Mouse (Mus musculus) neural tube, embryonic 12.5 days (tissue): ENCODE measurements around the gene Aurkb. TPM values are rescaled to one million over a fixed set of nuclear protein-coding genes. Genes with fewer than 3 reads are reported as not detected.

Experiments
- ATAC-seq: fragments of 200-750 bp; cut with Nextera tagmentation; 2 replicates; pipeline ENCODE4 v1.8.0; 2017; ENCODE audit warnings: low read depth, mild to moderate bottlenecking, moderate TSS enrichment, moderate library complexity; ENCODE audit not compliant: low FRiP score
- H3K27ac ChIP-seq: fragments of 300-500 bp; sonication (generic); 2 replicates; pipeline ENCODE4 v1.5.1; 2016
- H3K27me3 ChIP-seq: fragments of 300-500 bp; sonication (generic); replicated peaks from 2 replicates; pipeline ENCODE4 v1.6.1; 2016; ENCODE audit warnings: mild to moderate bottlenecking
- H3K36me3 ChIP-seq: fragments of 300-500 bp; sonication (generic); 2 replicates; pipeline ENCODE4 v1.6.1; 2016; ENCODE audit warnings: mild to moderate bottlenecking
- H3K4me1 ChIP-seq: fragments of 300-500 bp; sonication (generic); 2 replicates; pipeline ENCODE4 v1.6.1; 2016
- H3K4me2 ChIP-seq: fragments of 300-500 bp; sonication (generic); replicated peaks from 2 replicates; pipeline ENCODE4 v1.6.1; 2016; ENCODE audit warnings: mild to moderate bottlenecking
- H3K4me3 ChIP-seq: fragments of 300-500 bp; sonication (generic); 2 replicates; pipeline ENCODE4 v1.5.1; 2016
- H3K9ac ChIP-seq: fragments of 300-500 bp; sonication (generic); 2 replicates; pipeline ENCODE4 v1.6.1; 2016; ENCODE audit warnings: mild to moderate bottlenecking
- H3K9me3 ChIP-seq: fragments of 300-500 bp; sonication (generic); 2 replicates; pipeline ENCODE4 v1.6.1; 2016; ENCODE audit warnings: mild to moderate bottlenecking
- WGBS: fragments of 180-500 bp; shearing (Covaris S2); methylation state at CpG from one replicate; pipeline ENCODE4 v1.1.7; 2016; 5-methylcytosine and 5-hydroxymethylcytosine counted together
- polyA plus RNA-seq: library from polyadenylated mRNA; unstranded; fragments of >200 nt; fragmentation: Nextera tagmentation; extraction: Ambion mirVana; gene quantifications from 2 replicates; pipeline ENCODE4 v1.2.1, GENCODE M21; 2016

Gene Aurkb
- polyA plus RNA-seq, 1 experiment from 2014 or later, result 98.4 TPM

DNA sequence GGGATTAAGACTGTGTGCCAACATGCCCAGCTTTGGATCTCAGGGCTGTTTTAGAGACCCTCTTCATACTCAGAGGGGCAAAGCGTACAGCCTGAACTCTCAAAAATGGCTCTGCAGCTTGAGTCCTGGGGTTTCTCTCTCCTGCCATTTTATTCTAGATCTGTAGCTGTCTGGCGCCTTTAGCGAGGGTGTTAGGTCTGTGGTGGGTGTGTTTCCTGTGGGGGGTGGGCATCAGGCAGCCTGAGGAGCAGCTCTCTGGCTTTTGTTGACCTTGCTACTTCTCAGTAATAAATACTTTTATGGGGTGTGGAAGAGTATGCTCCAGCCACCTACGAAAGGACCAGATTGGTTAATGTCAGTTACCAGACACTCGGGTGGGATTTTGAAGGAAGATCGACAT lies 32.6 kb downstream of the Aurkb start:
- H3K27me3 ChIP-seq, result no peaks in the 10 kb centered on the region
- H3K36me3 ChIP-seq, result no peaks in the 10 kb centered on the region
- no peak for ATAC-seq
- no peaks in the 10 kb centered on the region for H3K9me3 ChIP-seq
- H3K4me3 ChIP-seq, result no peak overlapping the region
- no peak overlapping the region for H3K27ac ChIP-seq
- H3K4me1 ChIP-seq, result no peaks in the 10 kb centered on the region
- no peak overlapping the region for H3K9ac ChIP-seq
- no peak overlapping the region for H3K4me2 ChIP-seq
- 73% methylated on average over 6 of the region's 6 CpGs for WGBS

DNA sequence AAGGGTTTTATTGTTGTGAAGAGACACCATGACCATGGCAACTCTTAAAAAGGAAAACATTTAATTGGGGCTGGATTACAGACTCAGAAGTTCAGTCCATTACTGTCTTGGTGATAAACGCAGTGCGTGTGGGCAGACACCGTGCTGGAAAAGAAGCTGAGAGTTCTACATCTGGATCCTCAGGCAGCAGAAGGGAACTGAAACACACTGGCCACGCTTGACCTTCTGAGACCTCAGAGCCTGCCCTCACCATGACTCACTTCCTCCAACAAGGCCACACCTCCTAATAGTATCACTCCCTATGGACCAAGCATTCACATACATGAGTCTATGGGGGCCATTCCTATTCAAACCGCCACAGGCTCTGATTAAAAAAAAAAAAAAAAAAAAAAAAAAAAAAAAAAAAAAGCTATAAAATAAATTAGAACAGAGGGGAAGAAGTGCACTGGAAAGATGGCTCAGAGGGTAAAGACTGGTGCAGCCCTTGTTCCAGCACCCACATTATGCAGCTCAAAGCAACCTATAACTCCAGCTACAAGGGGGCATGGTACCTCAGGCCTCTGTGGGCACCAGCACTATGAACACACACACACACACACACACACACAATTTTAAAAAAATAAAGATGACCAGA lies 33.5 kb downstream of the Aurkb start:
- Histone ChIP-seq H3K9me3 (no peaks in the 10 kb centered on the region), H3K36me3 (no peaks in the 10 kb centered on the region), H3K27me3 (no peaks in the 10 kb centered on the region), H3K4me1 (no peaks in the 10 kb centered on the region), H3K27ac (no peak overlapping the region), H3K4me3 (no peak overlapping the region), H3K4me2 (no peak overlapping the region), H3K9ac (no peak overlapping the region)
- no peak for ATAC-seq
- 75% methylated on average over 5 of the region's 5 CpGs for WGBS

DNA sequence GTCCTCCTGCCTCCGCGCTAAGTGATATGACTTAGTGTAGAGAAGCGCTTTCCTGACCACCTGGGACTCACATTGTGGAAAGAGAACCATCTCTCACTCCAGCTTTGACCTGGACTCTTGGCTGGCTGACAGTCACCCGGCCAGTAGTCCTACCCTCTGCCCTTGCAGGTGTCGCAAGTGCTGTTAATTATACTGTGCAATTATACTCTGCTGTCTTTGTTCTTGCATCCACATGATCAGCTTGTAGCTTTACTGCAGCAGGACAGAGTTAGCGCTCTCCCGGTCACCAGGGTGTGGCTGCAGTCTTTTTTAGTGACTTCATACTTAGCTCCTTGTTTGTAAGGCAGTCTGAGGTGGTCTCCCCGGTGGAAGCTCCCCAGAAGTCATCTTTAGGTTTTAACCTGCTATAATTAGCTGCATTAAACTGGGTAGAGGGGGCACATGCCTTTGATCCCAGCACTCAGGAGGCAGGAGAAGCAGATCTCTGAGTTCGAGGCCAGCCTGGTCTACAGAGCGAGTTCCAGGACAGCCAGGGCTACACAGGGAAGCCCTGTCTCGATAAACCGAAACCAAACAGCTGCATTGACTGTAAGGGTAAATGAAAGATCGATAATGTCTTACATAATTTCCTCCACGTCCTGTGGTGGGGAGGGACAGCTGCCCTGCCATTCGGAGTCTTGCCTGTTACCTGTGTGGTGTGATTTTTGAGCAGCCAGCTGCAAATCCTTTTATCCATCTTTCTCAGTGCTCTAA lies 34.8 kb downstream of the Aurkb start:
- Histone ChIP-seq H3K36me3 (no peaks in the 10 kb centered on the region), H3K4me2 (no peak overlapping the region), H3K4me1 (no peaks in the 10 kb centered on the region), H3K27me3 (no peaks in the 10 kb centered on the region), H3K27ac (no peak overlapping the region), H3K9me3 (no peaks in the 10 kb centered on the region), H3K9ac (no peak overlapping the region), H3K4me3 (no peak overlapping the region)
- no peak for ATAC-seq
- 82% methylated on average over 15 of the region's 15 CpGs for WGBS

DNA sequence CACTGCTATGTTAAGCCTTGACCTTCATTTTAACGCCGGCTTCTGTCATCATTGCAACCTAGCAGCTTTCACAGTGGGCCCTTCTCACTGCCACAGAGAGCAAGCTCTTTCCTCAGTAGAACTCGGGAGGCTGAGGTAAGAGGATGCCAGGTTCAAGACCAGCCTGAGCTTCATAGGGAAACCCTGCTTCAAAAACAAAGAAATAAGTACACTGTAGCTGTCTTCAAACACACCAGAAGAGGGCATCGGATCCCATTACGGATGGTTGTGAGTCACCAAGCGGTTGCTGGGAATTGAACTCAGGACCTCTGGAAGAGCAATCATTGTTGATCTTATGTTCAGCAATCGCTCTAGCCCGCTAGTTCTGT lies 35.4 kb downstream of the Aurkb start:
- Histone ChIP-seq H3K27me3 (no peaks in the 10 kb centered on the region), H3K4me1 (no peaks in the 10 kb centered on the region), H3K4me2 (no peak overlapping the region), H3K9ac (no peak overlapping the region), H3K9me3 (no peaks in the 10 kb centered on the region), H3K27ac (no peak overlapping the region), H3K36me3 (no peaks in the 10 kb centered on the region), H3K4me3 (no peak overlapping the region)
- WGBS, result 90% methylated on average over 8 of the region's 8 CpGs
- no peak for ATAC-seq

DNA sequence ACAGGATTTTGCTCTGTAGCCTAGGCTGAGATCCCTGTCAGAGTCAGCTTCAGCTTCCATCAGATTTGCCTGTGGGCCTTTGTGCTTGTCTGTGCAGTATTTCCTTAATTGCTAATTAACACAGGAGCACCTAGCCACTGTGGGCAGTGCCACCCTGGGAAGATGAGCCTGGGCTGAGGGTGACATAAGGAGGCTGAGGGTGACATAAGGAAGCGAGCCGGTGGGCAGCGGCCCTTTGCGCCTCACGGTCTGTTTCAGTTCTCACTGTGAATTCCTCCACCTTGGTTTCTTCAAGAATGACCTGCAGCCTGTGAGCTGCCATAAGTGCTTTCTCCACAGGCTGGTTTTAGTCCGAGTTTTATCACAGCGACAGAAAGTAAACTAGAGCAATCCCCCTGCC lies 36.2 kb downstream of the Aurkb start:
- Histone ChIP-seq H3K27me3 (no peaks in the 10 kb centered on the region), H3K9ac (no peak overlapping the region), H3K9me3 (no peaks in the 10 kb centered on the region), H3K27ac (no peak overlapping the region), H3K4me1 (no peaks in the 10 kb centered on the region), H3K36me3 (no peaks in the 10 kb centered on the region), H3K4me3 (no peak overlapping the region), H3K4me2 (no peak overlapping the region)
- no peak for ATAC-seq
- WGBS, result 88% methylated on average over 7 of the region's 7 CpGs

DNA sequence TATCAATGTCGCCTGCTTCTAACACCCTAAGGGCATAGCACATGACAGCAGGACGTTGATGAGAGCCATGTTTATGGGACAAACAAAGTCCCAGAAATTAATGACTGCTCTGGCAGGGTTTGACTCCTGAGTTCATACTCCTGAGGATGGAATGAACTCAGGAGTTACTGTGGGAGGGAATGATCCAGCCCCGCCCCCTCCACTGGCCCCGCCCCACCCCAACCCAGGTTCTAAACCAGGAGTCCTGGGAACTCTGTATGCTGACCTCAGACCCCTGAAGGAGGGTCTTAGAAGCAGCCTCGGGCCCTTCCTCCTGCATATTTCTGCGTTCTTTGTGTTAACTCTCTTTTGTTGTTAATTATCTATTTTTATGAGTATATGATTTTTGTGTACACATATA lies 40.2 kb downstream of the Aurkb start:
- H3K9me3 ChIP-seq, result no peaks in the 10 kb centered on the region
- peaks cover 22% of the 10 kb centered on the region for H3K4me1 ChIP-seq
- 0 out of 2 replicates have a peak, but pooled peaks cover 7% of the 10 kb centered on the region for H3K36me3 ChIP-seq
- H3K9ac ChIP-seq, result no peak overlapping the region
- no peak overlapping the region for H3K4me2 ChIP-seq
- no peak overlapping the region for H3K27ac ChIP-seq
- no peaks in the 10 kb centered on the region for H3K27me3 ChIP-seq
- no peak overlapping the region for H3K4me3 ChIP-seq
- no peak for ATAC-seq
- WGBS, result 70% methylated on average over 6 of the region's 6 CpGs

DNA sequence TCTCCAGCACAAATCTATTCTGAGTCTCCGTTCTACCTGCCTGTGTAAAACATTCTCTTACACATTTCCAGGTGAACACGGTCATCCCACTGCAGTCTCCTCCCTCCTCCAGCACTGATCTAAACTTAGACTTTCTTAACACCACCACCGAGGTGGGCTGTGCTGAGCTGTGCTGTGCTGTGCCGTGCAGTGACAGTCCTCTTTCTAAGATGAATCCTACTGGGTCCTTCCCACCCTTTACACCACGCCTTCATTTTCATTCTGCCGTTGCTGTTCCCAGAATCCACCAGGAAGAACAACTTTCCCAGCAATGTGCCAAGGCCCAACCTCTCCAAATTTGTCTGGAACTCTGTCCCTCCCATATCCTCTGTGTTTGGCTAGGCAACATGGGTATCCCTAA lies 40.9 kb downstream of the Aurkb start:
- WGBS, result 68% methylated on average over 6 of the region's 6 CpGs
- H3K4me3 ChIP-seq, result no peak overlapping the region
- no peak for ATAC-seq
- no peak overlapping the region for H3K27ac ChIP-seq
- H3K27me3 ChIP-seq, result no peaks in the 10 kb centered on the region
- no peaks in the 10 kb centered on the region for H3K9me3 ChIP-seq
- H3K4me2 ChIP-seq, result no peak overlapping the region
- H3K36me3 ChIP-seq, result peaks cover 9% of the 10 kb centered on the region
- H3K9ac ChIP-seq, result no peak overlapping the region
- H3K4me1 ChIP-seq, result peaks cover 25% of the 10 kb centered on the region

DNA sequence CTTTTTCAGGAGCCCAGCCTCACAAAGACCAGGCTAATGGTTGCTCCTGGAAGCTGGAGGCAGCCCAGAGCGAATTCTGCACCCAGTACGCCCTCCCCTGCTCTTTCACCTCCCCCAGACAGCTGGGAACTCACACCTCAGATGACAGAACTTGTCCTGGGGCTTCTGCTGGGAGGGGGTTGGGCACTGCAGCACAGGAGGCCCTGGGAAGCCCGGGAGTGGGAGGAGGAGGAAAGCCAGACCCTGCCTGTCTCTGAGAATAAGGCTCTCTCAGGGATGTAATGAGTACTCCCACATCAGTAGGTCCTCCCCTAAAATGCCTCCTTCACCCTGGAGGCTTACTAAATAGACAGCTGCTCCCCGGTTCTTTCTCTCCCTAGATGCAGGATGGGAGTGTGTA lies 41.6 kb downstream of the Aurkb start:
- Histone ChIP-seq H3K4me3 (no peak overlapping the region), H3K27me3 (no peaks in the 10 kb centered on the region), H3K9ac (no peak overlapping the region), H3K36me3 (peaks cover 16% of the 10 kb centered on the region), H3K4me2 (0 out of 2 replicates have a peak overlapping the region, but pooled peaks have one; percentile 96), H3K4me1 (peaks cover 31% of the 10 kb centered on the region), H3K27ac (no peak overlapping the region), H3K9me3 (no peaks in the 10 kb centered on the region)
- no peak for ATAC-seq
- 37% methylated on average over 4 of the region's 4 CpGs for WGBS

DNA sequence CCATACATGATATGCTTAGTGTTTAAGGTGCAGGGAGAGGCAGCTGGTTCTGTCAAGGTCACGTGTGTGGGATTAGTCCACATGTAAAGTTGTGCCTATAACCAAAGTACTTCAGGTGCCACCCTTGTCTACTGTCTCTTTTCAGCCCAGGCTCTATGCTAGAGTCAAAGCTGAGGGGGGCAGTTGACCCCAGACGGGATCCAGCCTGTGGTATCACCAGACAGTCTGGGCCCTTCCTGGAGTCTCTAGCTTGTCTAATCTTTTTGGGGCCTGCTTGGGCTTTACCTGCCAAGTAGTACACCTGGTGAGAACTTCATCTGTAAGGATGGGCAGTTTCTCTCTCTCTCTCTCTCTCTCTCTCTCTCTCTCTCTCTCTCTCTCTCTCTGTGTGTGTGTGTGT lies 42.1 kb downstream of the Aurkb start:
- H3K4me1 ChIP-seq, result peaks cover 34% of the 10 kb centered on the region
- peaks cover 17% of the 10 kb centered on the region for H3K36me3 ChIP-seq
- no peaks in the 10 kb centered on the region for H3K9me3 ChIP-seq
- H3K9ac ChIP-seq, result peak overlapping the region; percentile 100
- 0 out of 2 replicates have a peak overlapping the region, but pooled peaks have one; percentile 91 for H3K27ac ChIP-seq
- peak overlapping the region; percentile 96 for H3K4me2 ChIP-seq
- no peaks in the 10 kb centered on the region for H3K27me3 ChIP-seq
- no peak for ATAC-seq
- no peak overlapping the region for H3K4me3 ChIP-seq
- WGBS, result 64% methylated on average over 2 of the region's 2 CpGs

DNA sequence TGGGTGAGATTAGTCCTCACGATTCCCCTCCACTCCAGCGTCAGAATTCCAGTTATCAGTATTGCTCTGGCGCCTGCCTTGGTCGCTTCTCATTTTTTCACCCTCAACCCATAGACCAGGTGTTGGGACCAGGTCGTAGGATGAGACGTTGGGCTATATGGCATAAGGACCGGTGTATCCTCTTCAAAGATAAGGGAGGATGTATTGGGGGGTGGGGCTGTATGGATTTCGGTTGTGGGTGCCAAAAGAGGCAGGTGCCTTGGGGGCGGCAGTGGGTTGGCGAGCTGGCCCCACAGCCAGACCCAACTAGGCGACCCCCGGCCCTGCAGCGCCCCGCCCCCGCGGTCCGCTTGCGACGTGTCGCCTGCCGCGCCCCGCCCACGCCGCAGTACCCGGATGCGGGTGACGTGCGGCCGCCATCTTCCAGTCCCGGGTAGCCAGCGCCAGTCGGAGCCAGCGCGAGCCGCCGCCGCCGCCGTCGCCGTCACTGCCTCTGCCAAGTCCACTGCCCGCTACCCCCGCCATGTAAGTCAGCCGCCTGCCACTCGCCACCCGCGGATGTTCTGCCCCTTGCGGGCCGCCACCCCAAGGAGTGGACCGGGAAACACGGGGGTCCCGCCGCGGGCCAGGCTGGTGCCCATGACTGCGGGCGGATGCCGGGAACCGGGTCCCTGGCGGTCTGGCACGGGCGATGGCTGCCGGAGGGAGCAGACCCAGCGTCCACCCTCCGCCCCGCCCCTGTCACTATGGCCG lies 42.8 kb downstream of the Aurkb start, which contains the start of gene Vamp2:
TSS of gene Vamp2 (plus strand) at position 388 of the 753 bp plus-strand sequence.
- no peaks in the 10 kb centered on the region for H3K9me3 ChIP-seq
- H3K4me1 ChIP-seq, result peaks cover 34% of the 10 kb centered on the region
- H3K4me2 ChIP-seq, result peak within 1 kb of the TSS; percentile 96
- no peaks in the 10 kb centered on the region for H3K27me3 ChIP-seq
- peak; percentile 85 for ATAC-seq
- peak within 1 kb of the TSS; percentile 91 for H3K27ac ChIP-seq
- peaks cover 17% of the 10 kb centered on the region for H3K36me3 ChIP-seq
- H3K4me3 ChIP-seq, result peak within 1 kb of the TSS; percentile 97
- WGBS, result under 1% methylated on average over 67 of the region's 67 CpGs
- peak within 1 kb of the TSS; percentile 100 for H3K9ac ChIP-seq

DNA sequence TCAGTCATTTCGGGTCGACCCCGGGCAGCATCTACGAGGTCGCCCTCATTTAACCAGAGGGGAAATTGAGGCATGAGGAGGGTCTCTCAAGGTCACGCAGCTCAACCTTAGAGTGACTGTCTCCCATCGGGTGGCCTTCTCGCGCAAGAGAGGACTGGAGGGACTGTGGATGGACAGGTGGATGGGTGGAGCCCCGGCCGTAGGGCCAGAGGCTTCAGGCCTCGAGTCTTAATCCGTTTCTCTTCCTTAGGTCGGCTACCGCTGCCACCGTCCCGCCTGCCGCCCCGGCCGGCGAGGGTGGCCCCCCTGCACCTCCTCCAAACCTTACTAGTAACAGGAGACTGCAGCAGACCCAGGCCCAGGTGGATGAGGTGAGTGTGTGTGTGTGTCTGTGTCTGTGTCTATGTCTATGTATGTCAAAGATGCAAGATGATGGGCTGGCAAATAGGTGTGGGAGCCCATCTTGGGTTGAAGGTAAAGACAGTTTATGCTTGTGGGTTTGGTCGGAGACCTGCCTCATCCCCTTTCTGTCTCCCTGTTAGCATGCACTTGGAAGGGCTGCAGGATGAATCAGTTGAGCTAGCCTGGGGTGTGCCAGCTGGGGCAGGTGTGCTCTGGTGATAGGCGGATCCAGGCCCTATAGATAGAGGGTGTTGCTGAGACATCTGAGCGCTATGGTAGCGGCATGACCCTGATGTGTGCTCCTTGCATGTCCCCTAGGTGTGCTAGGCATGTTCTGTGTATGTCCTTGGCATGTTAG lies 43.6 kb downstream of the Aurkb start:
- Histone ChIP-seq H3K27ac (peak overlapping the region; percentile 91), H3K4me2 (peak overlapping the region; percentile 96), H3K4me3 (peak overlapping the region; percentile 97), H3K27me3 (no peaks in the 10 kb centered on the region), H3K4me1 (peaks cover 34% of the 10 kb centered on the region), H3K9me3 (no peaks in the 10 kb centered on the region), H3K9ac (peak overlapping the region; percentile 100), H3K36me3 (peaks cover 17% of the 10 kb centered on the region)
- peak; percentile 26 for ATAC-seq
- 12% methylated on average over 25 of the region's 25 CpGs for WGBS
